Mouse (Mus musculus): ENCODE results near the gene Cwc22. TPM values are rescaled to one million over a fixed set of nuclear protein-coding genes. Genes with fewer than 3 reads are reported as not detected.

Cwc22 gene
- 17.6 and 36.0 TPM in 2 replicates for polyA plus RNA-seq (2012; rRNA removed)
- polyA plus RNA-seq (2014; fragmentation: Nextera tagmentation; extraction: Ambion mirVana), result 33.7 and 36.2 TPM in 2 replicates

GRCm38 (mm10) chr2:77945596-77946485 lies at the start of gene Cwc22:
Cwc22 (minus strand) TSS chr2:77946375.
- Histone ChIP-seq H3K4me1 (ENCODE audit: control insufficient read depth, insufficient read depth, low read length) (peaks cover 5% of the 10 kb centered on the region; the same call in 1 of the 2 replicates), H3K4me3 (replicated peaks; ENCODE audit: low read length) (peak within 1 kb of the TSS; percentile 84), H3K36me3 (ENCODE audit: control insufficient read depth, insufficient read depth, low read length) (no peaks in the 10 kb centered on the region), H3K27me3 (ENCODE audit: control insufficient read depth, insufficient read depth, low read length) (no peaks in the 10 kb centered on the region), H3K9me3 (ENCODE audit: control insufficient read depth, low read length) (no peaks in the 10 kb centered on the region), H3K4me2 (replicated peaks; ENCODE audit: low read depth, low read length, severe bottlenecking) (peak within 1 kb of the TSS; percentile 88), H3K27ac (replicated peaks; ENCODE audit: low read depth, low read length) (peak within 1 kb of the TSS; percentile 76), H3K9ac (ENCODE audit: low read depth, low read length, severe bottlenecking) (peak within 1 kb of the TSS; percentile 95)
- WGBS, result under 1% methylated on average over 51 of the region's 55 CpGs
- ATAC-seq (ENCODE audit: low FRiP score, low read depth), result peak; percentile 94
- peak; percentile 97 for DNase-seq (ENCODE audit: low spot score)
- no peak for TF ChIP-seq POLR2A (IDR thresholded peaks at IDR 0.05; ENCODE audit: borderline replicate concordance, extremely low read depth, insufficient read depth, insufficient read length)

GRCm38 (mm10) chr2:77993727-77994401 lies 47.7 kb upstream of the Cwc22 start:
- no peak overlapping the region for H3K27ac ChIP-seq (replicated peaks; ENCODE audit: low read depth, low read length)
- H3K4me3 ChIP-seq (replicated peaks; ENCODE audit: low read length), result no peak overlapping the region
- H3K9ac ChIP-seq (ENCODE audit: low read depth, low read length, severe bottlenecking), result no peak overlapping the region
- no peak for ATAC-seq (ENCODE audit: low FRiP score, low read depth)
- H3K9me3 ChIP-seq (ENCODE audit: control insufficient read depth, low read length), result no peaks in the 10 kb centered on the region
- WGBS, result 76% methylated on average over 4 of the region's 4 CpGs
- no peaks in the 10 kb centered on the region for H3K4me1 ChIP-seq (ENCODE audit: control insufficient read depth, insufficient read depth, low read length)
- no peak for TF ChIP-seq POLR2A (IDR thresholded peaks at IDR 0.05; ENCODE audit: borderline replicate concordance, extremely low read depth, insufficient read depth, insufficient read length)
- no peak overlapping the region for H3K4me2 ChIP-seq (replicated peaks; ENCODE audit: low read depth, low read length, severe bottlenecking)
- no peaks in the 10 kb centered on the region for H3K36me3 ChIP-seq (ENCODE audit: control insufficient read depth, insufficient read depth, low read length)
- no peaks in the 10 kb centered on the region for H3K27me3 ChIP-seq (ENCODE audit: control insufficient read depth, insufficient read depth, low read length)
- DNase-seq (ENCODE audit: low spot score), result no peak

GRCm38 (mm10) chr2:77992951-77993604 lies 46.9 kb upstream of the Cwc22 start:
- H3K4me3 ChIP-seq (replicated peaks; ENCODE audit: low read length), result no peak overlapping the region
- H3K4me1 ChIP-seq (ENCODE audit: control insufficient read depth, insufficient read depth, low read length), result no peaks in the 10 kb centered on the region
- 76% methylated on average over 3 of the region's 3 CpGs for WGBS
- H3K36me3 ChIP-seq (ENCODE audit: control insufficient read depth, insufficient read depth, low read length), result no peaks in the 10 kb centered on the region
- H3K27me3 ChIP-seq (ENCODE audit: control insufficient read depth, insufficient read depth, low read length), result no peaks in the 10 kb centered on the region
- TF ChIP-seq POLR2A (IDR thresholded peaks at IDR 0.05; ENCODE audit: borderline replicate concordance, extremely low read depth, insufficient read depth, insufficient read length), result no peak
- H3K4me2 ChIP-seq (replicated peaks; ENCODE audit: low read depth, low read length, severe bottlenecking), result no peak overlapping the region
- H3K27ac ChIP-seq (replicated peaks; ENCODE audit: low read depth, low read length), result no peak overlapping the region
- H3K9ac ChIP-seq (ENCODE audit: low read depth, low read length, severe bottlenecking), result no peak overlapping the region
- ATAC-seq (ENCODE audit: low FRiP score, low read depth), result no peak
- no peak for DNase-seq (ENCODE audit: low spot score)
- no peaks in the 10 kb centered on the region for H3K9me3 ChIP-seq (ENCODE audit: control insufficient read depth, low read length)

GRCm38 (mm10) chr2:77990820-77991219 lies 44.6 kb upstream of the Cwc22 start:
- DNase-seq (ENCODE audit: low spot score) (no peak), ATAC-seq (ENCODE audit: low FRiP score, low read depth) (no peak)
- Histone ChIP-seq H3K27ac (replicated peaks; ENCODE audit: low read depth, low read length) (no peak overlapping the region), H3K9ac (ENCODE audit: low read depth, low read length, severe bottlenecking) (no peak overlapping the region), H3K9me3 (ENCODE audit: control insufficient read depth, low read length) (no peaks in the 10 kb centered on the region), H3K27me3 (ENCODE audit: control insufficient read depth, insufficient read depth, low read length) (no peaks in the 10 kb centered on the region), H3K4me2 (replicated peaks; ENCODE audit: low read depth, low read length, severe bottlenecking) (no peak overlapping the region), H3K36me3 (ENCODE audit: control insufficient read depth, insufficient read depth, low read length) (no peaks in the 10 kb centered on the region), H3K4me3 (replicated peaks; ENCODE audit: low read length) (no peak overlapping the region), H3K4me1 (ENCODE audit: control insufficient read depth, insufficient read depth, low read length) (no peaks in the 10 kb centered on the region)
- 68% methylated on average over 2 of the region's 2 CpGs for WGBS
- no peak for TF ChIP-seq POLR2A (IDR thresholded peaks at IDR 0.05; ENCODE audit: borderline replicate concordance, extremely low read depth, insufficient read depth, insufficient read length)

- Histone ChIP-seq H3K27me3 (ENCODE audit: control insufficient read depth, insufficient read depth, low read length) (no peaks in the 10 kb centered on the region), H3K9ac (ENCODE audit: low read depth, low read length, severe bottlenecking) (no peak overlapping the region), H3K4me2 (replicated peaks; ENCODE audit: low read depth, low read length, severe bottlenecking) (no peak overlapping the region), H3K36me3 (ENCODE audit: control insufficient read depth, insufficient read depth, low read length) (no peaks in the 10 kb centered on the region), H3K4me1 (ENCODE audit: control insufficient read depth, insufficient read depth, low read length) (no peaks in the 10 kb centered on the region), H3K9me3 (ENCODE audit: control insufficient read depth, low read length) (no peaks in the 10 kb centered on the region), H3K4me3 (replicated peaks; ENCODE audit: low read length) (no peak overlapping the region), H3K27ac (replicated peaks; ENCODE audit: low read depth, low read length) (no peak overlapping the region)
- no peak for TF ChIP-seq POLR2A (IDR thresholded peaks at IDR 0.05; ENCODE audit: borderline replicate concordance, extremely low read depth, insufficient read depth, insufficient read length)
- ATAC-seq (ENCODE audit: low FRiP score, low read depth), result no peak
- DNase-seq (ENCODE audit: low spot score), result no peak
Observed at GRCm38 (mm10) chr2:77990121-77990520, 43.9 kb upstream of the Cwc22 start.

Measured in limb, embryonic 14.5 days (tissue).